Mouse (Mus musculus): ENCODE results near the gene Tfg.

The Tfg gene

GRCm38 (mm10) chr16:56717224-56718200, at the start of gene Tfg:
TSS of gene Tfg (minus strand) at chr16:56717450.
- peak; percentile 99 for DNase-seq (ENCODE audit: low read depth)

GRCm38 (mm10) chr16:56729060-56729459, 11.8 kb upstream of the Tfg start:
- no peak for DNase-seq (ENCODE audit: low read depth)

GRCm38 (mm10) chr16:56724927-56725326, 7.7 kb upstream of the Tfg start:
- DNase-seq (ENCODE audit: low read depth): no peak

- no peak for DNase-seq (ENCODE audit: low read depth)
Measured at GRCm38 (mm10) chr16:56722357-56722756, 5.1 kb upstream of the Tfg start.

GRCm38 (mm10) chr16:56719031-56719430, 1.8 kb upstream of the Tfg start:
- DNase-seq (ENCODE audit: low read depth): peak; percentile 43

GRCm38 (mm10) chr16:56716557-56717179, 582 bp downstream of the Tfg start:
- DNase-seq (ENCODE audit: low read depth): peak; percentile 41

- DNase-seq (ENCODE audit: low read depth): peak; percentile 14
Measured at GRCm38 (mm10) chr16:56715608-56716007, 1.6 kb downstream of the Tfg start.

GRCm38 (mm10) chr16:56710071-56710470, 7.2 kb downstream of the Tfg start:
- no peak for DNase-seq (ENCODE audit: low read depth)

GRCm38 (mm10) chr16:56705731-56706130, 11.5 kb downstream of the Tfg start:
- no peak for DNase-seq (ENCODE audit: low read depth)

GRCm38 (mm10) chr16:56700898-56701297, 16.4 kb downstream of the Tfg start:
- DNase-seq (ENCODE audit: low read depth): no peak

GRCm38 (mm10) chr16:56696448-56696847, 20.8 kb downstream of the Tfg start:
- no peak for DNase-seq (ENCODE audit: low read depth)

GRCm38 (mm10) chr16:56690715-56691114, 26.5 kb downstream of the Tfg start:
- DNase-seq (ENCODE audit: low read depth): no peak

- no peak for DNase-seq (ENCODE audit: low read depth)
Measured at GRCm38 (mm10) chr16:56686747-56687146, 30.5 kb downstream of the Tfg start.

- DNase-seq (ENCODE audit: low read depth): no peak
Measured at GRCm38 (mm10) chr16:56681010-56681645, 36.1 kb downstream of the Tfg start.

GRCm38 (mm10) chr16:56677146-56677545, 40.1 kb downstream of the Tfg start:
- DNase-seq (ENCODE audit: low read depth): no peak

GRCm38 (mm10) chr16:56673420-56673819, 43.8 kb downstream of the Tfg start:
- no peak for DNase-seq (ENCODE audit: low read depth)

- no peak for DNase-seq (ENCODE audit: low read depth)
Measured at GRCm38 (mm10) chr16:56670941-56671340, 46.3 kb downstream of the Tfg start.

GRCm38 (mm10) chr16:56669520-56669919, 47.7 kb downstream of the Tfg start:
- DNase-seq (ENCODE audit: low read depth): no peak

GRCm38 (mm10) chr16:56658866-56659265, 58.4 kb downstream of the Tfg start:
- DNase-seq (ENCODE audit: low read depth): no peak

GRCm38 (mm10) chr16:56655193-56655910, 61.9 kb downstream of the Tfg start:
- no peak for DNase-seq (ENCODE audit: low read depth)

GRCm38 (mm10) chr16:56646382-56647172, 70.7 kb downstream of the Tfg start:
- DNase-seq (ENCODE audit: low read depth): no peak
